Mouse (Mus musculus): ENCODE data around the gene Tgfa.

Gene Tgfa

DNA sequence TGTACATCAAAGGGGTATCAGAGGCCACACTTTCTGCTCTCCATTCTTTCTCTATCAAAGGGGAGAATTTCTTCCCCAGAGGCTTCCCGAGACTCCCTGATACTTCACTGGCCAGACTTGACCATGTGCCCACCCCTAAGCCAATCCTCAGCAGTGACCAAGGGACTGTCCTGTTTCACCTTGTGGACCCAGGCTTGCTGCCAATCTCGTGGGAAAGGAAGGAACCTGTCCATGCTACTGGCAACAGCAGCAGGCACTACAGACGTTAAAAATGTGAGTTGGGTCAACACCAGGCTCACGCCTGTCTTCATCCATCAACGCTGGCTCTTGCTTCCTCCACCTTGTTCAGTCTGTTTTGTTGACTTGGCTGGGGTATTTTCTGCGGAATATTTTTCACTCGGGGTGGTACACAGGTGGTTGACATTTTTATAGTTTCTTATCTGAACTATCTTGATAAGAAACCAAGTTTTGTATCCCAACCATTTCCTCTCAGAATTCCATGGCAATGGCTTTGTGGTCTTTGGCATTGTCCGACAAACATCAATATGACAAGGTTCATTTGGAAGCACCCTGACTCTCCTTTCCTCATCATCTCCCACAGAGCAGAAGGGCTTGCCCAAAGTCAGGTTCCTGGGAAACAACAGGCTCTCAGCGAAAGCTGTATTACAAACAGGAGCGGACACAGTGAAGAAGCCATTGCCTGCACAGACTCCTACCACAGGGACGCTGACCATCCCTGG lies 6.1 kb upstream of the Tgfa start:
- 81% methylated on average over 11 of the region's 11 CpGs for WGBS

DNA sequence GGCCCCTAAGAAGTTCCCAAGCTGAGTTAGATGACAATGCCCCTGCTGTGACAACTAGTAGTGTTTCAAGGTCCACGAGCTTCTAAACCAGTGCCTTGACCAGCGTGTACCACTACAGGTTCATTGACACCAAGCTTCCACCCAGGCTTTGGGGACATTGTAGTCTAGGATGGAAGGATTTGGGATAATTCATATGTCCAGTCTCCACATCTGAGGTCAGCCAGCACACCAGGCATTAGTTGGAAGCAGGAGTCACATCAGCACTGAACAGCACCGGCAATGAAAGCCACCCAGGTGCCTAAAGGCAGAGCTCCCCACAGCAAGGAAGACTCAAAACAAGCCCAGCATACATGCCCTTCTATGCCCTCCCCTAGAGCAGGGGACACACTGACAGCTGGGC lies 4.4 kb upstream of the Tgfa start:
- 96% methylated on average over 3 of the region's 3 CpGs for WGBS

DNA sequence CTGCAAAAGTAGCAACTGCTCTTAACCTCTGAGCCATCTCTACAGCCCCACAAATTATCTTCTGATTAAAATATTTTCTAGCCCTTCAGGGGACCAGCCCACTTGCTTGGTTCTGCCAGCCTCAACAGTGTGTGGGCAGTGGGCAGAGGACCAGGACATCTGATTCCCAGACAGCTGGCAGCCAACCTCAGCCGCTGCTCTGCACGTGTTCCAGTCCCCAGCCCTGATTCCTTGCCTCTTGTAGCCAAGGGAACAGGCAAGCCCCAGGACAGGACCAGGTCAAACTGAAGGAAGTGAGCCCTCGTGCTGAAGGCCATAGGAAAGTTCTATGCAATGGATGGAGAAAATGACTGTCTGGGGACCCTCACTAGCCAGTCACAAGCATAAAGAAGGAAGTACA lies 2.0 kb upstream of the Tgfa start:
- whole genome bisulfite sequencing = 45% methylated on average over 3 of the region's 3 CpGs

DNA sequence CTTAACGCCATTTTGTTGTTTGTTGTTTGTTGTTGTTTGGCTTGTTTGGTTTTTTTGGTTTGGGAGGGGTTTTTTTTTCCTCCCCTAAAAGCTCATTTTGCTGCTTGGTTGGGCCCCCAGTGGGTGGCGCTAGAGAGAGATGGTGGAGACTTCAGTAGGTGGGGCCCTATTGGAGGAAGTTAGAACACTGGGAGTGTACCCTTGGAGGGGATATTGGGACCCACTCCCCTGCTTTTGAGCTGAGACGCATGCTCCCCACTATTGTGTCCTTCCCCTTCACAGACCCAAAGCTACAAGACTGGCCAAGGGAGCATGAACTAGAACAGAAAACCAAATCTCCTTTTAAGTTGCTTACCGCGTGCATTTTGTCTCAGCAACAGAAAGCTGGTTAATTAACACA lies 1.1 kb upstream of the Tgfa start:
- 39% methylated on average over 5 of the region's 5 CpGs for WGBS

DNA sequence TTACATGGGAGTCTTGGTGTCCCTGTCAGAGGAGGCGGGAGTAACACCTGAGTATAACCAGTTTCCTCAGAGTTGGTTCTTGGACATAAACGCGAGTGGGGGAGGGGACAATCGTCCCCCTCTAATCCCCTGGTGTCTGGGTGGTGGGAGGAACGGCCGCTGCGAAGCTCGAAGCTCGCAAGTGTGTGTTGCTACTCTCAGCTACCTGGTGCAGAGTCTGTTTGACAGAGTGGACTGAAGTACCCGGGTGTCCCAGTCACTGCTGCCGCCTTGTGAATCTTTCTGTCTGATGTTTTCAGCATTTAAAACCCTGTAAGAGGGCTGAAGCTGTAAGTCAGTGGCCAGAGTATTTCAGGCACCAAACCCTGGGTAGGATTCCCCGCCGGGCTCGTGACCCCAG lies 1.0 kb downstream of the Tgfa start:
- 5% methylated on average over 14 of the region's 14 CpGs for WGBS

- 27% methylated on average over 11 of the region's 11 CpGs for WGBS
Observed at GRCm38 (mm10) chr6:86197150-86197862, 2.3 kb downstream of the Tgfa start.

GRCm38 (mm10) chr6:86200934-86201333 lies 5.9 kb downstream of the Tgfa start:
- 81% methylated on average over 5 of the region's 5 CpGs for WGBS

DNA sequence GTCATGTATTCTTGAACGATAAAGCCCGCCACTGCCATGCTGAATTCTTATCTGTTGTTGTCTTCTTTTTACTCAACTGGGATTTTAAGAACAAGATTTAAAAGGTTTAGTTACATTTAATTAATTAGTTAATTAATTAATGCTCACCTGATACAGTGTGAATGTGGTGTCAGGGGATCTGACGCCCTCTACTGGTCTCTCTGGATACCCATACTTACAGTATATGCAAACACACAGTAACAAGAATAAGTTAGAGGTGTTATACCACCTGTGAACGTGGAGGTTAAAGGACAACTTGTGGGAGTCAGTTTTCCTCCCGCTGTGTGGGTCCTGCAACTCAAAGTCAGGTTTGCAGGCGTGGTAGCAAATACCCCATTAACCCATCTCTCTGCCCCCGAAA lies 8.1 kb downstream of the Tgfa start:
- WGBS = 82% methylated on average over 7 of the region's 7 CpGs

DNA sequence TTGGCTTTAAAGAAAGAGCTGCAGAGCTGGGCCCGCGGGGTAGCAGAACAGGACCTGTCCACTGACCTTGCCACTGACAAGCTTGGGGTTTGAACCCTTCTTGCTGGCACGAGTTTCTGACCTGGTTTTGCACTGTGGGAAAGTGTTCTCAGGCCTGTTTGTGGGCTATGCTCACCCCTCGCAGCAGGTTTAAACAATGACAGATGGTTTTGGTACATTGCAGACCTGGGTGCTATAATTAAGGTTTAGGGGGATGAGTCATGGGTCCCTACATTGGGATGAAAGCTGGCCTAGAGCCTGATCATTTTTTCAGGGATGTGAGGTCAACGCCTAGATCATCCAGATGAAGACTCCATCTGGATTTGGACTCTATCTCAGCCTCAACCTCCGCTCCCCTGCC lies 11.0 kb downstream of the Tgfa start:
- WGBS = 78% methylated on average over 6 of the region's 6 CpGs

DNA sequence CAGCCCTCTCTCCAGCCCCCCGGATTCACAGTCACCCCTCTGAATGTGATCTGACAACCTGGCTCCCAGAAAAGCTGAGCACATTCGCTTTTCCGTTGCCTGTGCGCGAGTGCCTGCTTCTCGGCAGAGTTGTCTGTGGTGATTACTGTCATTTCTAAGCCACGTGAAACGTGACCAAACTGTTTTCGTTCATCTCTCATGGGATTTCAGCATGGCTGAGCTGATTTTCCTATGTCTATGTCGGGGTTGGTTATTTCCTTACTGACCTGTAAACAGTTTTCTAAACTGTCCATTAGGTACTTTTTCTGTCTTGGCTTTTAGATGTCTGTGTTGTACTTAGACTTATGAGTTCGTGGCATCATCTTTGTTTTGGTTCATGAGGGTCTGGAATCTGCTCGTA lies 12.0 kb downstream of the Tgfa start:
- WGBS = 78% methylated on average over 12 of the region's 12 CpGs

GRCm38 (mm10) chr6:86209133-86210016 lies 14.4 kb downstream of the Tgfa start:
- 23% methylated on average over 17 of the region's 17 CpGs for WGBS

DNA sequence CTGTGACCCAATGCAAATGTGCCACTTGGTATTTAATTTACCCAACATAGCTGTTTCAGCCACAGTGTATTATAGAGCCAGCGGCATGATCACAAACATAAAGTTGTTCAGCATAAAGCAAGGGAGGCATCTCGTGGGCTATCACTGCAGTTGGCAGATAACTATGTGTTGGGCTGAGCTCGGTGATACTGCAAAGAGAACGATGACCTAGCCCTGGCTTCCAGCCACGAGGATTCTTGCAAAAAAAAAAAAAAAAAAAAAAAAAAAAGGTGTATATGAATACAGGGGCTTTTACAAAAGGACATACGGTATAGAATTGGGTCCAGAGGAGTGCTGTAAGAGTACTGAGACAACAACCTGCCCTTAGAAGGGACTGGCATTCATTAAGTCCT lies 15.0 kb downstream of the Tgfa start:
- WGBS = 21% methylated on average over 6 of the region's 6 CpGs

DNA sequence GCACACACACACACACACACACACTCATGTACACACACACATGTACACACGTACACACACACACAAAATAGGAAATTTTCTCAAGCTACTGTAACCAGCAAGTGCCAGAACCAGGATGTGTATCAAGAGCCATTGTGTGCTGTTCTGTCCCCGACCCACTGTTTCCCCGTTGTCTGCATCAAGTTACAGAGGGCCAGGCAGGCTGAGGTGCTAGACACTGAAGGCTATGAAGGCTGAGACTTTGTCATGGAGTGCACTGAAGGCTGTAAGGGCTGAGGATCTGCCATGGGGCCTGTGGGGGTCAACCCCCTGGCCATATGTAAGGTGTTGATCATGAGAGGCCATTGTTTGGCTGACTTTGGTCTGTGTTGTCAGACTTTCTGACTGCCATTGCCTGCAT lies 15.6 kb downstream of the Tgfa start:
- WGBS = 74% methylated on average over 3 of the region's 3 CpGs

- WGBS = 69% methylated on average over 12 of the region's 12 CpGs
Observed at GRCm38 (mm10) chr6:86211081-86211763, 16.2 kb downstream of the Tgfa start.

DNA sequence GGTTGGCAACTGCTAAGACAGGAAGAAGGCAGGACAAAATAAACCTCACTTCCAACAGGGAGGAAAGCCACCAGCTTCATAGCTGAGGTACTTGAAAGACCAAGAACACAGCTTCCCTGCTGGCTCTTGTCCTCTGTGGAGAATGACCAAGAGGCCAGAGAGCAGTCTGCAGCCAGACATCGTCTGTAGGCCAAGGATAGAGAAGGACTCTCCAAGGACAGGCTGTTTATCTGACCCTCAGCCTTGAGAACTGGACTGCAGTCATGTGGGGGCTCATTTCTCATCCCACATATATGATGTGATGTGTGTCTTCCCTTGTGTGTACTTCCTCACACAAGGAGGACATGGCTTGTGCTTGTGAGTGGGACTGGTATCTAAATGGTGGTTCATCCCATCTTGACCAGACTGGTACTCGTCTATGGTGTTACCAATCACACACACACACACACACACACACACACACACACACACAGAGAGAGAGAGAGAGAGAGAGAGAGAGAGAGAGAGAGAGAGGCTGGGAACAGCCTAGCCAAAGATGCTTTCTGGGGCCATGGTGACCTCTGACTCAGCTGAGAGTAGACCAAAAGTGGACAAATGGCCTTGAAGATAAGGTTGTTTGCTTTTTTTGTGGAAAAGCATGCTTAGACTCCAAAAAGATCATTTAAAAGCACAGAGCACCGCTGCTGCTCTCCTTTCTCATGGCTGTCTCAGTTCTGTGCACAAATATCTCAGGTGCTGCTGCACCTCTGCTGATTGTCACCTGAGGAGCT lies 18.0 kb downstream of the Tgfa start:
- WGBS = 69% methylated on average over 3 of the region's 3 CpGs

DNA sequence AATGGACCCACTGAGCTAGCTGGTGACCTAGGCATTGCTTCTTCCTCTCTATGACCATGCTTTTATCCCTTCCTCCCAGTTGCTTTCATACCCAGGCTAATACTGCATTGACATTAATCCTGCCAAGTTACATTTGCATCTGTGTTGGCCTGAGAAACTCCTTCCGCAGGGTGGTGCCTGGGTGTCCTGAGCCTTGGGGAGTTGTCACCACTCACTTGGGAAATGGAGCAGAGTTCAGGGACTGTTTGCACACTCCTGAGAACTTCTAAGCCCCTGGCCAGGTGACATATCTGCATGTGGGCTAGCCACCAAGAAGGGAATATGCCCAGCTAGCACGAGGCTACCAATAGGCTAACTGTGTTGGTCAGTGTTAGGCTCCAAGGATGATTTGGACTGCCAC lies 23.0 kb downstream of the Tgfa start:
- 83% methylated on average over 2 of the region's 2 CpGs for WGBS

DNA sequence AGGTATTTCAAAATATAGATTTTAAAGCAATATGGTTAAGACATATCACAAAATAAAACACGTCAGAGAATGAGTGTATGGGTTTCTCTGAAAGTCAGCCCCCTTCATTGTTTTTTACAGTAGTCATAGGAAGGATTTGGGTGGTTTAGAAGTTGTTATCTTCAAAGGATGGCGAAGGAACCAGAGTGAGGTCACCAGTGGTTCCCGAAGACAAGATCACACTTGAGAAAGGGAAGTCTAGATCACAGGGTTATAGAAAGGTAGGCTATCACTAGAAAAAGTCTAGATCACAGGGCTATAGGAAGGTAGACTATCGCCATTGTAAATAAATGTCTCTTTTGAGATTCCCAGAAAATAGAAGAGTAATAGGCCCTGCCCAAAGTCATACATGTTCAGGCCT lies 23.7 kb downstream of the Tgfa start:
- WGBS = 85% methylated on average over 4 of the region's 4 CpGs

DNA sequence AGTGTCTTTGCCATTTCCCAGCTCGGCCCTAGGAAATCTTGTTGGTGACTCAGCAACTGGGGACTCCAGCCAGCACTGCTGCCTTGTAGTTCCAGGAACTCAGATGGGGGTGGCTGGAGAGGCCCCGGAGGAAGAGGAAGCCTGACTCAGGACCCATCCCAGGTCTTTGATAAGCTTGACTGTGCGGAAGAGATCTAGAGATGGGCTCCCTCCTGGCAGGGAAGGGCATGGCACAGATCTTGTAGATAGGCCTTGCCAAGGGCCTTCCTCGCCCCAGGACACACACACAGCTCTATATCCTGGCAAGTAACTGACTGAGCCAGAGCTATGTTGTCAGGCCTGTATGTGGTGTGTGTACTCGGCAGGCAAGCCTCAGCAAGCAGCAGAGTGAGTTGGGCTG lies 24.5 kb downstream of the Tgfa start:
- WGBS = 44% methylated on average over 5 of the region's 5 CpGs

DNA sequence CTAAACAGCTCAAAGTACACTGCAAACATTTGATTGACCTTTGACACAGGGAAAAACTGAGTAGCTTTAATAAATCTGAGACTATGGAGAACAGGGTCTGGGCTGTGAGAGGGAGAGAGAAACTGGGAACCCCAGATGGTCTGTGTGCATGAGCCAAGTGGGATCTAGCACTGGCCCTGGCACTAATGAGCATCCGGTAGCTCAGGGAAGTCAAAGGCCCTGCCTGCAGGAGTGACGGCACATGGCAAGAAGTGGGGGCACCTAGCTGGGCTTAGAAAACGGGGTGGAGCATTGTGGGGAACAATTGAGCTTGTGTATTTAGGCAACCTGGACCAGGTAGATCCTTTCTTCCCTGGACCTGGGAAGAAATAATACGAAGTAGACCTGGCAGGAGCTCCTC lies 25.1 kb downstream of the Tgfa start:
- 61% methylated on average over 4 of the region's 4 CpGs for WGBS

- WGBS = 68% methylated on average over 7 of the region's 7 CpGs
Observed at GRCm38 (mm10) chr6:86222381-86222780, 27.4 kb downstream of the Tgfa start.

DNA sequence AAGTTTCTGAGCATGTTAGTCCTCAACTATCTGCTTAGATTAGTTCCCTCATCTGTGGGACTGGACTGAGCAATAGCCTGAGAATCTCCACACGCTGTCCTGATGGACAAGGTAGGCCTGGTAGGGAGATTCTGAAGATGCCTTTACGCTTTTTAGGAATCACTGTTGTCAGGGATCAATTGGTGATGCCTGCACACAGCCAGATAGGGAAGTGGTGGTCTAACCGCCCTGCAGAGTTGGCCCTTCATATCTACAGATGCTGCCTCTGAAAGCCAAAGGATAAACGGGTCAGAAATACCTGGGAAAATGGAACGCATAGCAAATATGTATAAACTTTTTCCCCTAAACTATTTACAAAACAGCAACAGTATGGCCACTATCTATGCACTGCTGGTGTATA lies 37.3 kb downstream of the Tgfa start:
- 93% methylated on average over 5 of the region's 5 CpGs for WGBS

Measured in cerebral cortex, adult 2 months (tissue).